Mouse (Mus musculus): ENCODE data around the gene Ubtf. TPM values are rescaled to one million over a fixed set of nuclear protein-coding genes. Genes with fewer than 3 reads are reported as not detected.

The Ubtf gene
- polyA plus RNA-seq, 1 experiment from 2014 or later: 73.0 TPM

GRCm38 (mm10) chr11:102323516-102323915 lies 4.0 kb upstream of the Ubtf start:
- WGBS: 46% methylated on average over 1 of the region's 1 CpGs

GRCm38 (mm10) chr11:102321931-102322330 lies 2.4 kb upstream of the Ubtf start:
- no peaks in the 10 kb centered on the region for H3K9me3 ChIP-seq (ENCODE audit: control insufficient read depth, low read length)
- no peaks in the 10 kb centered on the region for H3K27me3 ChIP-seq (ENCODE audit: control insufficient read depth, insufficient read depth, low read depth, low read length)
- no peak overlapping the region for H3K9ac ChIP-seq (ENCODE audit: low read length)
- no peak overlapping the region for H3K27ac ChIP-seq (ENCODE audit: low read length)
- H3K4me3 ChIP-seq (ENCODE audit: low read length): no peak overlapping the region
- no peak overlapping the region for H3K4me2 ChIP-seq (ENCODE audit: low read depth, low read length)
- H3K4me1 ChIP-seq (replicated peaks; ENCODE audit: control insufficient read depth, insufficient read depth, low read length): peaks cover 6% of the 10 kb centered on the region
- ATAC-seq (ENCODE audit: low read depth): no peak
- 73% methylated on average over 6 of the region's 6 CpGs for WGBS
- no peaks in the 10 kb centered on the region for H3K36me3 ChIP-seq (ENCODE audit: control insufficient read depth, insufficient read depth, low read length)

More at GRCm38 (mm10) chr11:102323516-102323915, 4.0 kb upstream of the Ubtf start:
- Histone ChIP-seq H3K36me3 (ENCODE audit: control insufficient read depth, insufficient read depth, low read length) (no peaks in the 10 kb centered on the region), H3K4me1 (replicated peaks; ENCODE audit: control insufficient read depth, insufficient read depth, low read length) (peaks cover 6% of the 10 kb centered on the region), H3K9me3 (ENCODE audit: control insufficient read depth, low read length) (no peaks in the 10 kb centered on the region), H3K4me2 (ENCODE audit: low read depth, low read length) (no peak overlapping the region), H3K4me3 (ENCODE audit: low read length) (no peak overlapping the region), H3K9ac (ENCODE audit: low read length) (no peak overlapping the region), H3K27me3 (ENCODE audit: control insufficient read depth, insufficient read depth, low read depth, low read length) (no peaks in the 10 kb centered on the region), H3K27ac (ENCODE audit: low read length) (no peak overlapping the region)
- ATAC-seq (ENCODE audit: low read depth): no peak

- Histone ChIP-seq H3K4me1 (replicated peaks; ENCODE audit: control insufficient read depth, insufficient read depth, low read length) (peaks cover 13% of the 10 kb centered on the region), H3K4me2 (ENCODE audit: low read depth, low read length) (peak overlapping the region; percentile 96), H3K36me3 (ENCODE audit: control insufficient read depth, insufficient read depth, low read length) (no peaks in the 10 kb centered on the region), H3K27me3 (ENCODE audit: control insufficient read depth, insufficient read depth, low read depth, low read length) (no peaks in the 10 kb centered on the region), H3K27ac (ENCODE audit: low read length) (peak overlapping the region; percentile 99), H3K4me3 (ENCODE audit: low read length) (peak overlapping the region; percentile 95), H3K9me3 (ENCODE audit: control insufficient read depth, low read length) (no peaks in the 10 kb centered on the region), H3K9ac (ENCODE audit: low read length) (peak overlapping the region; percentile 100)
- no peak for ATAC-seq (ENCODE audit: low read depth)
- WGBS: 11% methylated on average over 10 of the region's 10 CpGs
These were observed 1.1 kb upstream of the Ubtf start for GRCm38 (mm10) chr11:102320686-102321005.

GRCm38 (mm10) chr11:102319941-102320685 lies 571 bp upstream of the Ubtf start:
- under 1% methylated on average over 38 of the region's 38 CpGs for WGBS
- H3K9me3 ChIP-seq (ENCODE audit: control insufficient read depth, low read length): no peaks in the 10 kb centered on the region
- H3K27me3 ChIP-seq (ENCODE audit: control insufficient read depth, insufficient read depth, low read depth, low read length): no peaks in the 10 kb centered on the region
- no peaks in the 10 kb centered on the region for H3K36me3 ChIP-seq (ENCODE audit: control insufficient read depth, insufficient read depth, low read length)
- H3K4me3 ChIP-seq (ENCODE audit: low read length): peak overlapping the region; percentile 95
- H3K27ac ChIP-seq (ENCODE audit: low read length): peak overlapping the region; percentile 99
- peaks cover 17% of the 10 kb centered on the region for H3K4me1 ChIP-seq (replicated peaks; ENCODE audit: control insufficient read depth, insufficient read depth, low read length)
- H3K9ac ChIP-seq (ENCODE audit: low read length): peak overlapping the region; percentile 100
- ATAC-seq (ENCODE audit: low read depth): peak; percentile 15; the same call in 1 of the 2 replicates
- peak overlapping the region; percentile 96 for H3K4me2 ChIP-seq (ENCODE audit: low read depth, low read length)

- ATAC-seq (ENCODE audit: low read depth): peak; percentile 6; the same call in 1 of the 2 replicates
- Histone ChIP-seq H3K4me1 (replicated peaks; ENCODE audit: control insufficient read depth, insufficient read depth, low read length) (peaks cover 17% of the 10 kb centered on the region), H3K27ac (ENCODE audit: low read length) (peak overlapping the region; percentile 99), H3K4me2 (ENCODE audit: low read depth, low read length) (peak overlapping the region; percentile 96), H3K9me3 (ENCODE audit: control insufficient read depth, low read length) (no peaks in the 10 kb centered on the region), H3K9ac (ENCODE audit: low read length) (peak overlapping the region; percentile 100), H3K27me3 (ENCODE audit: control insufficient read depth, insufficient read depth, low read depth, low read length) (no peaks in the 10 kb centered on the region), H3K36me3 (ENCODE audit: control insufficient read depth, insufficient read depth, low read length) (peaks cover 8% of the 10 kb centered on the region), H3K4me3 (ENCODE audit: low read length) (peak overlapping the region; percentile 95)
- under 1% methylated on average over 66 of the region's 84 CpGs for WGBS
These were observed 749 bp downstream of the Ubtf start for GRCm38 (mm10) chr11:102318576-102319409.

GRCm38 (mm10) chr11:102317901-102318575 lies 1.5 kb downstream of the Ubtf start:
- peak; percentile 71 for ATAC-seq (ENCODE audit: low read depth)
- WGBS: under 1% methylated on average over 44 of the region's 77 CpGs
- Histone ChIP-seq H3K27me3 (ENCODE audit: control insufficient read depth, insufficient read depth, low read depth, low read length) (no peaks in the 10 kb centered on the region), H3K36me3 (ENCODE audit: control insufficient read depth, insufficient read depth, low read length) (peaks cover 16% of the 10 kb centered on the region), H3K9me3 (ENCODE audit: control insufficient read depth, low read length) (no peaks in the 10 kb centered on the region), H3K4me2 (ENCODE audit: low read depth, low read length) (peak overlapping the region; percentile 96), H3K27ac (ENCODE audit: low read length) (peak overlapping the region; percentile 99), H3K4me3 (ENCODE audit: low read length) (peak overlapping the region; percentile 95), H3K9ac (ENCODE audit: low read length) (peak overlapping the region; percentile 100), H3K4me1 (replicated peaks; ENCODE audit: control insufficient read depth, insufficient read depth, low read length) (peaks cover 17% of the 10 kb centered on the region)

- Histone ChIP-seq H3K27me3 (ENCODE audit: control insufficient read depth, insufficient read depth, low read depth, low read length) (no peaks in the 10 kb centered on the region), H3K9ac (ENCODE audit: low read length) (peak overlapping the region; percentile 100), H3K4me1 (replicated peaks; ENCODE audit: control insufficient read depth, insufficient read depth, low read length) (peaks cover 17% of the 10 kb centered on the region), H3K27ac (ENCODE audit: low read length) (peak overlapping the region; percentile 99), H3K36me3 (ENCODE audit: control insufficient read depth, insufficient read depth, low read length) (peaks cover 20% of the 10 kb centered on the region), H3K9me3 (ENCODE audit: control insufficient read depth, low read length) (no peaks in the 10 kb centered on the region), H3K4me3 (ENCODE audit: low read length) (peak overlapping the region; percentile 95), H3K4me2 (ENCODE audit: low read depth, low read length) (peak overlapping the region; percentile 96)
- peak; percentile 13 for ATAC-seq (ENCODE audit: low read depth)
- WGBS: under 1% methylated on average over 43 of the region's 87 CpGs
These were observed 2.1 kb downstream of the Ubtf start for GRCm38 (mm10) chr11:102317298-102317900.

- H3K27ac ChIP-seq (ENCODE audit: low read length): peak overlapping the region; percentile 99
- under 1% methylated on average over 39 of the region's 80 CpGs for WGBS
- H3K9ac ChIP-seq (ENCODE audit: low read length): peak overlapping the region; percentile 100
- no peaks in the 10 kb centered on the region for H3K27me3 ChIP-seq (ENCODE audit: control insufficient read depth, insufficient read depth, low read depth, low read length)
- peak overlapping the region; percentile 96 for H3K4me2 ChIP-seq (ENCODE audit: low read depth, low read length)
- H3K9me3 ChIP-seq (ENCODE audit: control insufficient read depth, low read length): no peaks in the 10 kb centered on the region
- peaks cover 23% of the 10 kb centered on the region for H3K36me3 ChIP-seq (ENCODE audit: control insufficient read depth, insufficient read depth, low read length)
- ATAC-seq (ENCODE audit: low read depth): peak; percentile 42
- H3K4me3 ChIP-seq (ENCODE audit: low read length): peak overlapping the region; percentile 95
- H3K4me1 ChIP-seq (replicated peaks; ENCODE audit: control insufficient read depth, insufficient read depth, low read length): peaks cover 17% of the 10 kb centered on the region
These were observed 2.8 kb downstream of the Ubtf start for GRCm38 (mm10) chr11:102316572-102317297.
